Mouse (Mus musculus): ENCODE results near the gene Cenpx. TPM values are rescaled to one million over a fixed set of nuclear protein-coding genes. Genes with fewer than 3 reads are reported as not detected.
"Not testable (repeated sequence)": the region's sequence is repeated elsewhere in the genome, so short reads cannot be mapped to it uniquely, and the experiment has no call there.

Cenpx gene
- total RNA-seq, 1 experiment, result 53.9 TPM

DNA sequence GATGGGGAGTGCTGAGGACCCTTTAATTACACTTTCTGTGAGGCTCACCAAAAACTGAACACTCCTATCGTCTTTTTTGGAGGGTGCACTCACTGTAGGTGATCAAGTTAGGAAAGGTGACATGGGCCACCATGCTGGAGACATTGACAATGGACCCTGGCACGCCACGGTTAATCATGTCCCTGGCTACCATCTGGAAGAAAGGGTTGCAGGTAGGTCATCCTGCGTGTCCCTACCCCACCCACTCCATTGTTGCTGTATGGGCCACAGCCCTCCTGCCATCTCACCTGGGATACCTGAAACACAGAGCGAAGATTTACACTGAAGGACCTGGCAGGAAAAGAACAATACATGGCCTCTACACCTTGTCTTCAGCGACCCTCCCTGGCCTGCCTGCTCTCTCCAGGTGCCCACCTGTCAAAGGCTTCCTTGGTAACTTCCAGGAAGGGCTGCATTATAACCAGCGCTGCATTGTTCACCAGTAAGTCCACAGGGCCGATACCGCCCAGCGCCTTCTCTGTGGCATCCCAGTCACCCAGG is 16.9 kb upstream of the Cenpx start:
- Histone ChIP-seq H3K9ac (ENCODE audit: insufficient read depth, low read depth, low read length, poor library complexity, severe bottlenecking) (no peak overlapping the region), H3K27ac (ENCODE audit: insufficient read depth, low read depth, low read length, poor library complexity, severe bottlenecking) (no peak overlapping the region), H3K36me3 (ENCODE audit: control insufficient read depth, insufficient read depth, low read length, poor library complexity, severe bottlenecking) (peaks cover 7% of the 10 kb centered on the region), H3K4me3 (ENCODE audit: insufficient read depth in 1 of 2, low read depth in 1 of 2, low read length in 2 of 2, poor library complexity in 1 of 2, severe bottlenecking in 1 of 2) (no peak overlapping the region), H3K9me3 (ENCODE audit: control insufficient read depth, insufficient read depth, low read depth, low read length) (no peaks in the 10 kb centered on the region), H3K4me1 (ENCODE audit: control insufficient read depth in 2 of 2, insufficient read depth in 2 of 2, low read length in 2 of 2, poor library complexity in 1 of 2) (peaks cover 3 to 11% of the 10 kb centered on the region in 2 experiments; a peak in 1 of 4 replicates)
- TF ChIP-seq ZNF384 (IDR thresholded peaks at IDR 0.05; ENCODE audit: low read depth, low read length) (no peak), CHD2 (IDR thresholded peaks at IDR 0.05; ENCODE audit: low read depth, low read length) (no peak), ZC3H11A (IDR thresholded peaks at IDR 0.05; ENCODE audit: borderline replicate concordance, low read depth, low read length) (no peak), HCFC1 (IDR thresholded peaks at IDR 0.05; ENCODE audit: borderline replicate concordance, insufficient read depth, low read length) (no peak), MAFK (IDR thresholded peaks at IDR 0.05; ENCODE audit: insufficient read depth, low read depth, low read length) (no peak)
- in situ Hi-C loops (cut with MboI; ENCODE audit: low sequenced_read_pairs in 2 of 2, unreplicated experiment in 2 of 2), result no loop called here
- no peak for DNase-seq (ENCODE audit: low read depth, low spot score)

DNA sequence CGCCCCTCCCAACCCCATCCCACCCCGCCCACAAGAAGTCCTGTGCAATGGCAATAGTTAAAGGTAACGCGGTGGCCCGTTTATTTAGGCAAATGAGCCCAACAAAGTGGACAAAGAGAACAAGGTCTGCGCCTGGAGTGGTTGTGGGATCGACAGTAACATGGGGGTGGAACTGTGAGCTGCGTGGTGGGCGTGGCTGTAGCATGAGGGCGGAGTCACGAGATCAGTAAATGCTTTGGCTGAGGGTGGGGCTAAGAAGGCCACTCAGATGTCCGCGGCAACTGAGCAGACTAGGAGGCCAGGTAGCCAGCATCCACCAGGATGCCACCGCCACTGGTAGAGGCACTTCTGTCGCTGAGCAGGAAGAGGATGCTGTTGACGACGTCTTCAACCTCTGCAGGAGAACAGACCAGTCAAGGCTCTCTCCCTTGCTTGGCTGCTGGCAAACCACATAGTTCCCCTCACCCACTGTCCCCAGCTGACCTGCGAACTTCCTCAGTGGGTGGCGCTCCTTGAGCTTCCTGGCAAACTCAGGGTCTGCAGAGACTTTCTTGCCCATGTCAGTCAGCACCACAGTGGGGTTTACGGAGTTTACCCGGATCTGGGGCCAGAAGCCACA is 16.0 kb upstream of the Cenpx start:
- peaks cover 3 to 11% of the 10 kb centered on the region in 2 experiments; a peak in 1 of 4 replicates for H3K4me1 ChIP-seq (ENCODE audit: control insufficient read depth in 2 of 2, insufficient read depth in 2 of 2, low read length in 2 of 2, poor library complexity in 1 of 2)
- H3K9me3 ChIP-seq (ENCODE audit: control insufficient read depth, insufficient read depth, low read depth, low read length); DNase-seq (ENCODE audit: low read depth, low spot score); H3K27ac ChIP-seq (ENCODE audit: insufficient read depth, low read depth, low read length, poor library complexity, severe bottlenecking); H3K9ac ChIP-seq (ENCODE audit: insufficient read depth, low read depth, low read length, poor library complexity, severe bottlenecking): not testable (repeated sequence)
- peak overlapping the region; percentile 4 to 47; a peak in 3 of 4 replicates for H3K4me3 ChIP-seq (ENCODE audit: insufficient read depth in 1 of 2, low read depth in 1 of 2, low read length in 2 of 2, poor library complexity in 1 of 2, severe bottlenecking in 1 of 2)
- H3K36me3 ChIP-seq (ENCODE audit: control insufficient read depth, insufficient read depth, low read length, poor library complexity, severe bottlenecking), result peaks cover 12% of the 10 kb centered on the region
- in situ Hi-C loops (cut with MboI; ENCODE audit: low sequenced_read_pairs in 2 of 2, unreplicated experiment in 2 of 2), result loop anchor here in 1 of 2 experiments (5.0 kb wide), 1 partner anchor 48 kb away; no protein-coding TSS in a partner anchor

DNA sequence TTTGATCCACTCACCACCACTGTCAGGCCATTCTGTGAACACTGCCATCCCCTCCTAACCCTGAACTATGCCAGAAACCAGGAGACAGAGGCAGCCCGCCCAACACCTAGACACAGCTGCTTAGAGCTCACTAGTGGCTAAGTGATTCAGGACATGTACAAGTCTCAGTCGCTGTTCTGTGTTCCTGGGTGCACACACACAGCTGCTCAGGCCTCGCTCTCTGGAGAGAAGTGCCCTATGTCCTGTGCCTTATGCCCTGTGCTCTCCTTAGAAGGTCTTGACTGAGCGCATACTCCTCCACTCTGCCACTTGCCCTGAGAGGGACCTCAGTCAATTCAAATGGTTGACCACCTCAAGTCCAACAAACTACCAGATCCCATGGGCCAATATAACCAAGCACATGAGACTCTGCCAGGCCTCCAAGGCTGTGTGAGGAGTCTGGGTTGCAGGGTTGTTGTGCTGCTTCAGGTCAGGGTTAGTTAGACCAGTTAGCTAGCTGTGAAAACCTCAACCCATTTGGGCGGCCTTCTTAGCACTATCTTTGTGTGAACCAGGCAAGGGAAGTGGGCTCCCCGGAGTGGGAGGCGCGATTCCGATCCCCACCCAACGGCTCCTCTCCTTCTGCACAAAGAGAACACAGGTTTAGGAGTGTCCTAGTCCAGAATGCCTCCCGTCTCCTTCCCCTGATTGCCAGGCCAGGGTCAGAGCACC is 15.1 kb upstream of the Cenpx start:
- DNase-seq (ENCODE audit: low read depth, low spot score), result no peak
- peaks cover 3 to 11% of the 10 kb centered on the region in 2 experiments; a peak in 1 of 4 replicates for H3K4me1 ChIP-seq (ENCODE audit: control insufficient read depth in 2 of 2, insufficient read depth in 2 of 2, low read length in 2 of 2, poor library complexity in 1 of 2)
- in situ Hi-C loops (cut with MboI; ENCODE audit: low sequenced_read_pairs in 2 of 2, unreplicated experiment in 2 of 2), result loop anchor here in 1 of 2 experiments (5.0 kb wide), 1 partner anchor 49 kb away; no protein-coding TSS in a partner anchor
- H3K27ac ChIP-seq (ENCODE audit: insufficient read depth, low read depth, low read length, poor library complexity, severe bottlenecking), result no peak overlapping the region
- H3K36me3 ChIP-seq (ENCODE audit: control insufficient read depth, insufficient read depth, low read length, poor library complexity, severe bottlenecking), result peaks cover 12% of the 10 kb centered on the region
- TF ChIP-seq HCFC1 (IDR thresholded peaks at IDR 0.05; ENCODE audit: borderline replicate concordance, insufficient read depth, low read length) (no peak), MAFK (IDR thresholded peaks at IDR 0.05; ENCODE audit: insufficient read depth, low read depth, low read length) (no peak), CHD2 (IDR thresholded peaks at IDR 0.05; ENCODE audit: low read depth, low read length) (no peak), ZNF384 (IDR thresholded peaks at IDR 0.05; ENCODE audit: low read depth, low read length) (no peak), ZC3H11A (IDR thresholded peaks at IDR 0.05; ENCODE audit: borderline replicate concordance, low read depth, low read length) (no peak)
- peak overlapping the region; percentile 4 to 47; a peak in 2 of 4 replicates for H3K4me3 ChIP-seq (ENCODE audit: insufficient read depth in 1 of 2, low read depth in 1 of 2, low read length in 2 of 2, poor library complexity in 1 of 2, severe bottlenecking in 1 of 2)
- H3K9me3 ChIP-seq (ENCODE audit: control insufficient read depth, insufficient read depth, low read depth, low read length), result no peaks in the 10 kb centered on the region
- H3K9ac ChIP-seq (ENCODE audit: insufficient read depth, low read depth, low read length, poor library complexity, severe bottlenecking), result 0 out of 2 replicates have a peak overlapping the region, but pooled peaks have one; percentile 2

DNA sequence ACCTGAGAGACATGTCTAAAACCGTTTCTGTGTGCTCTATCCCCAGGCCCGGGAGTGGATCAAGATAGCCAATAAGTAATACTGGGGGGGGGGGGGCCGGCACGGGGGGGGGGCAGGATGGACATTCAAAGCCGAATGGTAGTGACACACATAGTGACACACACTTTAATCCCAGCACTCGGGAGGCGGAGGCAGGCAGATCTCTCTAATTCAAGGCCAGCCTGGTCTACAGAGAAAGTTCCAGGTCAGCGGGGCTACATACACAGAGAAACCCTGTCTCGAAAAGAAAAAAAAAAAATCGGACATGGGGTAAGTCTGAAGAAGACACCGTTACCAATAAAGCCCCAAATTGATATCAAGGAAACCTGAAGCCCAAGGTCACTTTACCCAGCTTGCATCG is 14.0 kb upstream of the Cenpx start:
- H3K36me3 ChIP-seq (ENCODE audit: control insufficient read depth, insufficient read depth, low read length, poor library complexity, severe bottlenecking), result peaks cover 12% of the 10 kb centered on the region
- no peak overlapping the region for H3K9ac ChIP-seq (ENCODE audit: insufficient read depth, low read depth, low read length, poor library complexity, severe bottlenecking)
- no peak overlapping the region for H3K4me3 ChIP-seq (ENCODE audit: insufficient read depth in 1 of 2, low read depth in 1 of 2, low read length in 2 of 2, poor library complexity in 1 of 2, severe bottlenecking in 1 of 2)
- in situ Hi-C loops (cut with MboI; ENCODE audit: low sequenced_read_pairs in 2 of 2, unreplicated experiment in 2 of 2), result loop anchor here in 1 of 2 experiments (5.0 kb wide), 1 partner anchor 50 kb away; no protein-coding TSS in a partner anchor
- no peak overlapping the region for H3K27ac ChIP-seq (ENCODE audit: insufficient read depth, low read depth, low read length, poor library complexity, severe bottlenecking)
- DNase-seq (ENCODE audit: low read depth, low spot score), result no peak
- H3K4me1 ChIP-seq (ENCODE audit: control insufficient read depth in 2 of 2, insufficient read depth in 2 of 2, low read length in 2 of 2, poor library complexity in 1 of 2), result peaks cover 3 to 9% of the 10 kb centered on the region in 2 experiments; a peak in 1 of 4 replicates
- TF ChIP-seq HCFC1 (IDR thresholded peaks at IDR 0.05; ENCODE audit: borderline replicate concordance, insufficient read depth, low read length) (no peak), MAFK (IDR thresholded peaks at IDR 0.05; ENCODE audit: insufficient read depth, low read depth, low read length) (no peak), ZNF384 (IDR thresholded peaks at IDR 0.05; ENCODE audit: low read depth, low read length) (no peak), ZC3H11A (IDR thresholded peaks at IDR 0.05; ENCODE audit: borderline replicate concordance, low read depth, low read length) (0 out of 2 replicates have a peak, but pooled peaks have one; percentile 1), CHD2 (IDR thresholded peaks at IDR 0.05; ENCODE audit: low read depth, low read length) (no peak)
- H3K9me3 ChIP-seq (ENCODE audit: control insufficient read depth, insufficient read depth, low read depth, low read length), result no peaks in the 10 kb centered on the region
